Mouse (Mus musculus) gastrocnemius, adult 2 months (tissue): ENCODE data around the gene U2af2. TPM values are rescaled to one million over a fixed set of nuclear protein-coding genes. Genes with fewer than 3 reads are reported as not detected.

Experiments
- DNase-seq: peaks from one replicate; pipeline ENCODE4 v3.0.0; 2022
- H3K27ac ChIP-seq: fragments of 200-600 bp; 2 replicates; pipeline ENCODE4 v1.8.1; 2022; ENCODE audit warnings: mild to moderate bottlenecking
- H3K4me3 ChIP-seq: fragments of 200-600 bp; 2 replicates; pipeline ENCODE4 v1.8.1; 2022; ENCODE audit warnings: mild to moderate bottlenecking, moderate library complexity
- CTCF ChIP-seq: fragments of 200-600 bp; IDR thresholded peaks from 2 replicates; pipeline ENCODE4 v1.8.1; 2022; ENCODE audit warnings: antibody characterized with exemption, mild to moderate bottlenecking, moderate library complexity
- intact Hi-C: fragments of 180-260 bp; cut with DNase I; formaldehyde crosslinking; loops from one replicate; pipeline ENCODE4 v1.15.1; 2025
- total RNA-seq, 2 experiments: library from RNA; stranded (reverse); gene quantifications; 2 replicates each; pipeline ENCODE4 v1.2.3; 2021

U2af2 gene
- total RNA-seq, 2 experiments from 2014 or later: 50.0 to 51.0 TPM

DNA sequence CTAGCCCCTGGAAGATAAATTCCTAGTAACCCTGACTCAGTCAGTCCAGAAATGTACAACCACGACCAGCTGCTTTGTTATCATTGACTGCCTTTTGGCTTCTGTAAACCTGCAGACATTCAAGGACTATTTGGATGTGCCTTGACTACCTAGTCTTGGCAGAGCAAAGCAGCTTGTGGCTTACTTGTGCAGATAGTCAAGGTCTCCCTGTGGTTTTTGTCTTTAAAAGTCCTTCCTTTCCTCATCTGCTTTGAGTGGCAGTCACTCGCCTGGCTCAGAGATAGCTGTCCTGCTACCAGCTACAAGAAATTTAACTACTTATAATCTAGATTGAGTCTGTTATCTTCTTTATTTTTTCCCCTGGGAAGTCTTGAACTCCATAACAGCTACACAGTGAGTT, 17.0 kb upstream of the U2af2 start:
- intact Hi-C loops: no loop called here
- DNase-seq: no peak
- no peak overlapping the region for H3K27ac ChIP-seq
- no peak overlapping the region for H3K4me3 ChIP-seq
- TF ChIP-seq CTCF: no peak

DNA sequence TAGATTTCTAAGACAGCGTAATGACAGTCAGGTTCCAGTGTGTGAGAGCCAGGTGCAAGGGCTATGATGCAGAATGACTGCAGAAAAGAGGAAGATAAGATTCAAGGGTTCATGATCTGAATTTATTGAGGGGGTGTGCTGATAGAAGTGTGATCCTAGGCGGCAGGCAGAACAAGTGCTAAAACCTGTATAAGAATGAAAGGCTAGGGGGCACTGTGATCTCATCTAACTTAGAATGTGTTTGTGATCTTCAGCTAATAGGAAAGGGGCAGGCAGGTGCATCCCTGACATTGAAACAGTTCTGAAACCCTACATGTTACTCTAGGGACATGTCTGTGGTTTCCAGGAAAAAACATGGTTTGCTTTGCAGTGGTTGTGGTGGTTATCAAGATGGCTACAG, 15.8 kb upstream of the U2af2 start:
- Histone ChIP-seq H3K27ac (no peak overlapping the region), H3K4me3 (no peak overlapping the region)
- TF ChIP-seq CTCF: no peak
- intact Hi-C loops: loop anchor here (2.0 kb wide), 1 partner anchor 103 kb away; no protein-coding TSS in a partner anchor
- no peak for DNase-seq

DNA sequence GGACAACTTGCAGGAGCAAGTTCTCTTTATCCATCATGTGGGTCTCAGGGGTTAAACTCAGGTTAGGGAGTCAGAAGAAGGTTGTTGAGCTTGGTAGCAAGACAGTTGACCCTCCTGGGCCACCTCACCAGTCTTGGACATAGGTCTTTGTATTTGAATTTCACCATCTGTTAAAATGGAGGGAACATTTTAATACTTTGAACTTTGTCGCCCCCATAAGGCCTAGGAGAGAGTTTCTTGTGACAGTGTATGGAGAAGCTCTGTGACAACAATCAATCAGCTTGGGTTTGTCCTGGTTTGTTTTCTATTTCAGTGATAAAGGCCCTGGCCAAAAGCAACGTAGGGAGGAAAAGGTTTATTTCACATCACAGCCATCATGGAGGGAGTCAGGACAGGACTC, 14.6 kb upstream of the U2af2 start:
- TF ChIP-seq CTCF: peak; percentile 64
- Histone ChIP-seq H3K27ac (no peak overlapping the region), H3K4me3 (no peak overlapping the region)
- DNase-seq: no peak
- intact Hi-C loops: loop anchor here (2.0 kb wide), 1 partner anchor 105 kb away; no protein-coding TSS in a partner anchor

DNA sequence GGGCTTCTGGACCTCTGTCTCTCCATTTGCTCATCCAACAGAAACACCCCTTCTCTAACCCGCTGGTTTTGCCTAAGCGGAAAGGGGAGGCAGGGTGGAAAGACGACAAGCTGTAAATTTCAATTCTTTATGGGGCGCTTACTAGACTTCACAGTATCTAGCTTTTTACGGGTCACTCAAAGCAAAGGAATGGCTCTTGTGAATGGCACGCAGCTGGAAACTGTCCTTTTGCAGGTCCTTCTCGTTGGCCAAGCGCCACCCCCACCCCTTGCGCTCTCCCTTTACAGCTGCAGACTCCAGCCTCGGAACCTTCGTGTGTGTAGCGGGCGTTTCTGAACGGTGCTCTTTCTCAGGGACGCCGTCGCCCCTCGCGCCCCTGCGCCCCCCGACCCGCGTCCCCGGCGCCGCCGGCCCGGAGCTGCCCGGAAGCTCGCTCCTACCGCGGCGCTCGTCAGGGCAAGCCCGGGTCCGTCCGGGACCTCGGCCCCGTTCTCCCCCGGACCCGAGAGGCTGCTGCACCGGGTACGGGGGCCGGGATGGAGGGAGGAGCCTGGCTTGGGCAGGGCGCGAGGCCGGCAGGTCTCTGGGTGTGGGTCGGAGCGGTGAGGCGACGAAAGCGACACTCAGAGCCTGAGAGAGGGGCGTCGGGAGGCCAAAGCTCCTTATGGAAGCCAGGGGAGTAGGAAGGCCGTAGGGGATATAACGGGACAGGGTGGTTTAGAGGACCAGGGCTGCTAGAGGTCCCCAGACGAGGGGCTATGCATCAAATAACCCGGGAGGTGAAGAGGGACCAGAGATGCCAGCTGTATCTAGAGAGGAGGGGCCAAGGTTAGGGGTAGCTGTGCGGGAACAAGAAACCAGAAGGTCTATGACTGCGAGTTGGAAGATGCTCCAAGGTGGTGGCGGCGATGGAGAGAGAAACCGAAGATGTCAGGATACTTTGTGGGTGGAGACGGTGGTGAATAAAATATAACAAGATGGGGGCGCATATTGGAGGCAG, 10.4 kb upstream of the U2af2 start, which contains the start of gene Zfp580:
Zfp580 (plus strand) TSS at position 346 of the 1,000 bp plus-strand sequence.
- intact Hi-C loops: no loop called here
- H3K27ac ChIP-seq: peak within 1 kb of the TSS; percentile 92
- peak; percentile 86 for DNase-seq
- TF ChIP-seq CTCF: no peak
- H3K4me3 ChIP-seq: peak within 1 kb of the TSS; percentile 95

DNA sequence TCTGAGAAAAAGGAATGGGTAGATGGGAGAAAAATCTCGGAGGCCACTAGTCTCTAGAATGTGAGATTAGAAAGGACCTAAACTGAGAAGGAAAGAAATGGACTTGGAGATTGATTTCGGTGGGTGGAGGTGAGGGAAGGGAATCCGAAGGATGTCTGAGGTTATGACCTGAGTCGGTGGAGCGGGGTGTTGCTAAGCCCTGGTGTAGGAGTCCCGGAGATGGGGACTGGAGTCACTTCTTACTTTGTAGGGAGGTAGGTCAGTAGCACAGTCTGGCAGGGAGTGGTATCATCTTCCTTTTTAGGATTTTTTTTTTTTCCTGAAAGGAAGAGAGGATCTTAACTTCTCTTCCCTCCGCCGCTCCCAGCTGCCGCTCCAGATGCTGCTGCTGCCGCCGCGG, 9.5 kb upstream of the U2af2 start:
- no peak for TF ChIP-seq CTCF
- Histone ChIP-seq H3K4me3 (peak overlapping the region; percentile 95), H3K27ac (no peak overlapping the region)
- intact Hi-C loops: no loop called here
- DNase-seq: no peak

DNA sequence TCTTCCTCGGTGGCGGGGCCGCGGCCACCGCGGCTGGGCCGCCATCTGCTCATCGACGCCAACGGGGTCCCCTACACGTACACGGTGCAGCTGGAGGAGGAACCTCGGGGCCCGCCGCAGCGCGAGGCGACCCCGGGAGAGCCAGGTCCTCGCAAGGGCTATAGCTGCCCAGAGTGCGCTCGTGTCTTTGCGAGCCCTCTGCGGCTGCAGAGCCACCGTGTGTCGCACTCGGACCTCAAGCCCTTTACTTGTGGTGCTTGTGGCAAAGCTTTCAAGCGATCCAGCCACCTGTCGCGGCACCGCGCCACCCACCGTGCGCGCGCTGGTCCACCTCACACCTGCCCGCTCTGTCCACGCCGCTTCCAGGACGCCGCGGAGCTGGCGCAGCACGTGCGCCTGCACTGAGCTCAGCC, 9.0 kb upstream of the U2af2 start:
- intact Hi-C loops: no loop called here
- H3K27ac ChIP-seq: no peak overlapping the region
- no peak for TF ChIP-seq CTCF
- peak overlapping the region; percentile 95 for H3K4me3 ChIP-seq
- DNase-seq: peak; percentile 17

DNA sequence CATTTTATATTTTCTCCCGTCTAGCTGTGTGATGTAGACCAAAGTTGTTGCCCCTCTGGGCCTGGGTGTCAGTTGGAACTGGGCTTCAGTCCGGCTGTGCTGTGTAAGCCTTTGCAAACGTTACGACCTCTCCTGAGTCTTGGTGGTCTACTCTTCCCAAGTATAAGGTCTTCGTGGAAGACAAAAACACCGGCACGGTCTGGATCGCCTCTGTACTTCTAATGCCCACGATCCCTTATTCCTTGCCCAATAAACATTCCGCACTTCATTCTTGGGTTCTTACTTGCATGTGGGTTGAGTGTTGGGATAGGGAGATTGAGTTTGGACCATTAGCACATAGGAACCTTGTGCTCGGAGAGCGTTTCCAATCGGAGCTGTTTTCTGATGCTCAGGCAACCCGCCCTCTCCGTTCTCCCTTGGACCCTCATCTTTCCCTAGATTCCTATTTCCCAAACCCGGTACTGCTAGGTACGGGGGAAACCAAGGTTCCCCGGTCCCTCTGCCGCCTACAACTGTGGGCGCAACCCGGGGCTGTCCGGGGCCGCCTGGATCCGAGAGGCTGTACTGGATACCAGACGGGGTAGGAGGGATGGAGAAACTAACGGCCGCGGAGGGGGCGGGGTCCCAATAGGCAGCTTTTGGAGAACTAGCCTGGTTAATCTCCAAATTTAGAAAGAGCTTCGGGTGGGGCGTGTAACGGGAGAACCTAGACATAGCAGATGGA, 8.3 kb upstream of the U2af2 start:
- peak; percentile 15 for DNase-seq
- H3K4me3 ChIP-seq: peak overlapping the region; percentile 41
- no peak for TF ChIP-seq CTCF
- intact Hi-C loops: no loop called here
- H3K27ac ChIP-seq: no peak overlapping the region

DNA sequence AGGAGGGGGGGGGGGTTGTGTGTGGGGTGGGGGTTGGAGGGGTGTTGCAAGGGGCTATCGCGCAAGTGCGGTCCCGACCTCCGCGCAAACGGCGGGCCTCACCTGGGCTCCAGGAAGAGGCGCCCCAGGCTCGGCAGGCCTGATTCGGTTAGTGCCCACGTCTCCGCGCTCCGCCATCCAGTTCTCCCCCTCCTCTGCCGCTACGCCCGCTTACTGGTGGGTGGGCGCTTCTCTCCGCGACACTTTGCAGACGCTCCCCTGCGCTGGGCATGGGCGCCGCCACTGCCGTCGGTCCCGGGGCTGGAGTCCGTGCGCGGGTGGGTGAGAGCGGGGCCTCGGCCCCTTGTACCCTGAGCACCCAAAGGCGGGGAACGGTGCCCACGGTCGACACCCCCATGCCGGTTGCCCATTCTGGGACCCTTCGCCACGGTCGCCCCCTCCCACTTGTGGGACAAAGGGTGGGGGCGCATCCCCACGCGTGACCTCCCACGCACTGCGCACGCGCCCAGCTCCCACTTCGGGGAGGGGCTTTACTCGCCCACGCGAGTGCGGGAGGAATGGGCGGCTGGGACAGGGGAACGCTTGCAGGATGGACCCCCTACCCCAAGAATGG, 5.2 kb upstream of the U2af2 start:
- peak overlapping the region; percentile 39 for H3K4me3 ChIP-seq
- intact Hi-C loops: no loop called here
- H3K27ac ChIP-seq: no peak overlapping the region

DNA sequence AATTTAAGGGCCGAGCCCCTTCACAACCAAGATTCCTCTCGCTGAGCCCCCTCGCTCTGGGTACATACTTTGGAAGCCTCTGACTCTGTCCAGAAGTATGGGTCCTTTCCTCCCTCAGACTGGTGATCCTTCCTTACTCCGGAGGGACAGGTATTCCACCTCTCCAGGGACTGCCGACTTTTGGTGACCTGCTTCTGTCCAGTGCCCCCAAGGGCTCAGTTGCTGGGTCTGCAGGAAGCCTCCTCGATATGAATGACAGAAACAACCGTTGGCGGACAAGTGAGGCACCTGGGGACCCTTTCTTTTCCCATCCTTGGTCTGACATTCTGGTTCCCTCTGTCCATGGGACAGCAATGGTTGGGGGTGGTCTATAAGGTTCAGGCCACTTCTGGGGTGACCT, 4.6 kb upstream of the U2af2 start:
- intact Hi-C loops: no loop called here
- Histone ChIP-seq H3K27ac (no peak overlapping the region), H3K4me3 (no peak overlapping the region)
- DNase-seq: peak; percentile 9
- no peak for TF ChIP-seq CTCF

More for the DNA sequence above, 5.2 kb upstream of the U2af2 start:
- DNase-seq: no peak
- no peak for TF ChIP-seq CTCF

DNA sequence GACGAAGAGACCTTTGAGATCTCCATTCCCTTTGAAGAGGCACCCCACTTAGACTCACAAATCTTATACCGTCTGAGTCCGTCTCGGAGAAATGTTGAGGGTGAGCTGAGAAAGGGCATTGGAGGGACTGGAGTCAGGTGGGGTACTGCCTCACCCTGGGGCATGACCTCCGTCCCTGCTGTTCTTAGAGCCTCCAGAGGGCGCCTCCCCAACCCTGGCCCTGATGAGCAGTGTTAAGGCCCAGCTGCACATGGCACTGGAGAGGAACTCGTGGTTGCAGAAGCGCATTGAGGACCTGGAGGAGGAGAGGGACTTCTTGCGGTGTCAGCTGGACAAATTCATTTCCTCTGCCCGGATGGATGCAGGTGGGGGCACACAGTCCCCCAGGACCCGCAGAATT, 4.1 kb upstream of the U2af2 start:
- H3K4me3 ChIP-seq: no peak overlapping the region
- TF ChIP-seq CTCF: no peak
- no peak overlapping the region for H3K27ac ChIP-seq
- DNase-seq: peak; percentile 30
- intact Hi-C loops: no loop called here

DNA sequence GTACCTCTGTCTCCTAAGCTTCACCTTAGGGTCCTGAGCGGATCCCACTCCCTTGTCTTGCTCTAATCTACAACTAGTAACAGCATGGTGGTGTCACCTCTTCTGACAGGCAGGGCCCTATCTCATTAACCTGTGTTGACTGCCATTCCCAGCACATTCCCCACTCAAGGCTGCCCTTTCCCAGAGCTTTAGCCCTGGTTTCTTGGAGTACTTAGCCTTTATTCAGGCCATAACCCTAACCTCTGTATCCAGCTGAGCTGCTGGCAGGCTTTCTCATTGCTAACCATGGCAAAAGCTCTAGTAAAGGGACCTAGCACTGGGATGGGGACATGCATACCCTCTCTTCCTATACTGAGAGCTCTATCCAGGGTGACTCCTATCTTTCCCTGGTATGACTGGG, 3.3 kb upstream of the U2af2 start:
- H3K27ac ChIP-seq: no peak overlapping the region
- peak; percentile 8 for DNase-seq
- intact Hi-C loops: no loop called here
- H3K4me3 ChIP-seq: no peak overlapping the region
- TF ChIP-seq CTCF: no peak

DNA sequence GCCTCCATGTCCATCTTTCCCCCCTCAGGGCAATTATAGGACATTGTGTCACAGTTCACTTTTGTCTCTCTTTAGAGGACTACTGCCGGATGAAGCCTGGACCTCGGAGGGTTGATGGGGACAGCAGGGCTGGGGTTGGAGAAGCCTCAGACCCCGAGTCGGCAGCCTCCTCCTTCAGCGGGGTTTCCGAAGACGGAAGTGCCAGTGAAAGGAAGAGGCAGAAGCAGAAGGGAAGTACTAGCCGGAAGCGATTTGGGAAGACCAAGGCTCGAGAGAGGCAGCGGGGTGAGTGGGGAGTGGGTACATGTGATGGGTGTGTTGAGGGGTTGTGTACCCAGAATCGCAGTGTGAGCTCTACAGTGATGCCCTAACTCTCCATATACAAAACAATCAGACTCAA, 2.5 kb upstream of the U2af2 start:
- Histone ChIP-seq H3K27ac (0 out of 2 replicates have a peak overlapping the region, but pooled peaks have one; percentile 99), H3K4me3 (no peak overlapping the region; the same call in 1 of the 2 replicates)
- intact Hi-C loops: no loop called here
- no peak for TF ChIP-seq CTCF
- peak; percentile 20 for DNase-seq
